Mouse (Mus musculus) brain, embryonic 14.5 days (tissue): Measurements from ENCODE around the gene Trim71.

Source experiments
- CTCF ChIP-seq: fragments of 200-500 bp; IDR thresholded peaks from 2 replicates; pipeline ENCODE4 v1.5.1; 2012; ENCODE audit warnings: inconsistent platforms, mild to moderate bottlenecking, moderate library complexity, borderline replicate concordance; ENCODE audit not compliant: insufficient read depth, insufficient read length; ENCODE audit errors: extremely low read depth
- POLR2A ChIP-seq: fragments of 200-500 bp; IDR thresholded peaks from 2 replicates; pipeline ENCODE4 v1.6.1; 2012; ENCODE audit warnings: mild to moderate bottlenecking, inconsistent platforms, borderline replicate concordance; ENCODE audit not compliant: poor library complexity, insufficient read depth, insufficient read length, severe bottlenecking; ENCODE audit errors: extremely low read depth

DNA sequence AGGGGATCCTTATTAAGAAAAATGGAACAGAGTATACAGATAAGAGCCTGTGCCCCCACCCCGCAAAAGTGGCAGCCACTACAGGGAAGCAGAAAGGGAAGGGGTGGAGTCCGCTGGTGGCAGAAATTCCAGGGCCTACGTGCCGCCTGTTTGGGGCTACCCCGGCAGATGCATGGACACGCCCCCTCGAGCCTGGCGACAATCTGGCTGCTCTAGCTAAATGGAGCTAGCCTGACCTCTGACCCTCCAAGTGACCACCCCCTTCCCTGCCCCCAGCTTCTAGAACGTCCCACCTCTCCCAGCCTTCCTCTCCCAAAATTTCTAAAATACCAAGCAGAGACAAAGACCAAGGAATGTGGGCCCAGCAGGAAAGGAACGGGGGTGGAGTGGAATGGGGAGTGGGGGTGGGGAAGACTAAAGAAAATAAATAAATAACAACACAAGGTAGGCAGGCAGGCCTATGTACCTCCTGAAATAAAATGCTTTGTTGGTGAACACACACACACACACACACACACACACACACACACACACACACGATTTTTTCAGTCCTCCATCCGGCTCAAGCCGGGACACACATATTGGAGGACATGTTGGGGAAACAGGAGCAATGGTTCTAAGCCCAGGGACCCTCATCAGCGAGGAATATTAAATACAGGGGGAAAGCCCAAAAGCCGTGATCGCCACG lies 36.0 kb downstream of the Trim71 start:
- TF ChIP-seq POLR2A, result no peak
- TF ChIP-seq CTCF, result no peak
